Mouse (Mus musculus) G1E (cell line): ENCODE results near the gene Smarca4. TPM values are rescaled to one million over a fixed set of nuclear protein-coding genes. Genes with fewer than 3 reads are reported as not detected.

ENCODE experiments used
- ATAC-seq: 2 replicates; pipeline ENCODE4 v1.8.0; 2016; ENCODE audit warnings: mild to moderate bottlenecking; ENCODE audit not compliant: insufficient number of reproducible peaks, poor library complexity, low FRiP score, severe bottlenecking; ENCODE audit errors: extremely low read depth
- DNase-seq: peaks from one replicate; pipeline ENCODE4 v3.0.0; 2012; ENCODE audit warnings: low spot score
- H3K27me3 ChIP-seq: 2 replicates; pipeline ENCODE4 v1.6.1; 2012; ENCODE audit warnings: mild to moderate bottlenecking, low read length, inconsistent platforms; ENCODE audit not compliant: insufficient read depth
- H3K36me3 ChIP-seq: replicated peaks from 2 replicates; pipeline ENCODE3; 2012; ENCODE audit warnings: mild to moderate bottlenecking, inconsistent platforms
- H3K4me1 ChIP-seq: 2 replicates; pipeline ENCODE4 v1.6.1; 2012; ENCODE audit warnings: low read depth, low read length, inconsistent platforms, mixed read lengths; ENCODE audit not compliant: insufficient read depth
- H3K4me3 ChIP-seq: 2 replicates; pipeline ENCODE4 v1.5.1; 2012; ENCODE audit warnings: low read depth, mild to moderate bottlenecking, inconsistent platforms, low read length, moderate library complexity, mixed read lengths
- H3K9me3 ChIP-seq: replicated peaks from 2 replicates; pipeline ENCODE4 v1.6.1; 2012; ENCODE audit warnings: inconsistent platforms
- CTCF ChIP-seq: IDR thresholded peaks from 2 replicates; pipeline ENCODE4 v1.5.1; 2012; ENCODE audit warnings: low read depth, low read length, inconsistent platforms, mixed read lengths
- GATA1 ChIP-seq: IDR thresholded peaks from 2 replicates; pipeline ENCODE4 v1.6.1; 2012; ENCODE audit warnings: borderline replicate concordance, low read length, inconsistent platforms, mixed read lengths
- GATA2 ChIP-seq: IDR thresholded peaks from 2 replicates; pipeline ENCODE4 v1.6.1; 2012; ENCODE audit warnings: low read depth, low read length, inconsistent platforms, borderline replicate concordance
- POLR2AphosphoS5 ChIP-seq: IDR thresholded peaks from 2 replicates; pipeline ENCODE4 v1.6.1; 2012; ENCODE audit warnings: low read depth, low read length, inconsistent platforms; ENCODE audit not compliant: insufficient replicate concordance
- TAL1 ChIP-seq: conservative IDR thresholded peaks from 2 replicates; pipeline ENCODE4 v1.6.1; 2012; ENCODE audit warnings: low read depth, low read length, inconsistent platforms, mixed read lengths
- polyA plus RNA-seq: library from polyadenylated mRNA; stranded (reverse); fragments of >175 nt; gene quantifications from 2 replicates; pipeline ENCODE4 v1.2.3, GENCODE M21; 2012
- total RNA-seq, 2 experiments: library from RNA; stranded (forward) in 1 of 2; stranded (reverse) in 1 of 2; fragments of 200-1000 nt in 1 of 2; fragments of >200 nt in 1 of 2; fragmentation: Nextera tagmentation in 1 of 2; gene quantifications; 2 replicates each; pipeline ENCODE4 v1.2.3; 2014 to 2017

Gene Smarca4
- total and polyA plus RNA-seq, 3 experiments = 46.1 to 220 (median 85.6) TPM

GRCm38 (mm10) chr9:21670354-21670753, 54.4 kb downstream of the Smarca4 start:
- Histone ChIP-seq H3K4me1 (no peaks in the 10 kb centered on the region), H3K27me3 (no peaks in the 10 kb centered on the region), H3K36me3 (peaks cover 100% of the 10 kb centered on the region), H3K4me3 (no peak overlapping the region), H3K9me3 (no peaks in the 10 kb centered on the region)
- DNase-seq (no peak), ATAC-seq (no peak)
- no peak for TF ChIP-seq POLR2AphosphoS5

GRCm38 (mm10) chr9:21671753-21672152, 55.8 kb downstream of the Smarca4 start:
- no peak for ATAC-seq
- Histone ChIP-seq H3K4me3 (no peak overlapping the region), H3K4me1 (no peaks in the 10 kb centered on the region), H3K36me3 (peaks cover 100% of the 10 kb centered on the region), H3K9me3 (no peaks in the 10 kb centered on the region), H3K27me3 (no peaks in the 10 kb centered on the region)
- TF ChIP-seq TAL1 (no peak), POLR2AphosphoS5 (no peak), GATA2 (no peak), CTCF (no peak), GATA1 (no peak)
- no peak for DNase-seq

- Histone ChIP-seq H3K27me3 (no peaks in the 10 kb centered on the region), H3K9me3 (no peaks in the 10 kb centered on the region), H3K4me3 (no peak overlapping the region), H3K4me1 (no peaks in the 10 kb centered on the region), H3K36me3 (peaks cover 91% of the 10 kb centered on the region)
- no peak for ATAC-seq
- DNase-seq = no peak
- TF ChIP-seq GATA1 (no peak), CTCF (no peak), TAL1 (no peak), POLR2AphosphoS5 (no peak), GATA2 (no peak)
Observed at GRCm38 (mm10) chr9:21677706-21678105, 61.7 kb downstream of the Smarca4 start.

- Histone ChIP-seq H3K27me3 (no peaks in the 10 kb centered on the region), H3K36me3 (peaks cover 91% of the 10 kb centered on the region), H3K4me1 (no peaks in the 10 kb centered on the region), H3K4me3 (no peak overlapping the region), H3K9me3 (no peaks in the 10 kb centered on the region)
- no peak for ATAC-seq
- no peak for DNase-seq
- TF ChIP-seq CTCF (no peak), GATA1 (no peak), POLR2AphosphoS5 (no peak), TAL1 (no peak), GATA2 (no peak)
Observed at GRCm38 (mm10) chr9:21680448-21680847, 64.5 kb downstream of the Smarca4 start.

- TF ChIP-seq GATA2 = no peak
- TF ChIP-seq TAL1 = no peak
- no peak for TF ChIP-seq POLR2AphosphoS5
- no peak for TF ChIP-seq GATA1
- no peak for TF ChIP-seq CTCF
- Histone ChIP-seq H3K36me3 (peaks cover 91% of the 10 kb centered on the region), H3K9me3 (no peaks in the 10 kb centered on the region), H3K4me1 (no peaks in the 10 kb centered on the region), H3K27me3 (no peaks in the 10 kb centered on the region), H3K4me3 (no peak overlapping the region)
- DNase-seq = no peak
- ATAC-seq = no peak
Observed at GRCm38 (mm10) chr9:21682827-21683226, 66.9 kb downstream of the Smarca4 start.

GRCm38 (mm10) chr9:21683897-21684296, 67.9 kb downstream of the Smarca4 start:
- TF ChIP-seq POLR2AphosphoS5 (no peak), TAL1 (no peak), CTCF (no peak), GATA1 (no peak), GATA2 (no peak)
- Histone ChIP-seq H3K36me3 (peaks cover 91% of the 10 kb centered on the region), H3K9me3 (no peaks in the 10 kb centered on the region), H3K4me1 (no peaks in the 10 kb centered on the region), H3K27me3 (no peaks in the 10 kb centered on the region), H3K4me3 (no peak overlapping the region)
- no peak for ATAC-seq
- DNase-seq = no peak

GRCm38 (mm10) chr9:21688554-21688953, 72.6 kb downstream of the Smarca4 start:
- Histone ChIP-seq H3K36me3 (peaks cover 96% of the 10 kb centered on the region), H3K9me3 (no peaks in the 10 kb centered on the region), H3K27me3 (no peaks in the 10 kb centered on the region), H3K4me1 (no peaks in the 10 kb centered on the region; the same call in 1 of the 2 replicates), H3K4me3 (no peak overlapping the region)
- TF ChIP-seq GATA1 = no peak
- no peak for TF ChIP-seq GATA2
- no peak for TF ChIP-seq POLR2AphosphoS5
- no peak for TF ChIP-seq CTCF
- TF ChIP-seq TAL1 = no peak
- no peak for DNase-seq
- no peak for ATAC-seq
